Mouse (Mus musculus) neural tube, embryonic 10.5 days (tissue): ENCODE data around the gene Uspl1.

ENCODE experiments used
- DNase-seq: peaks from one replicate; pipeline ENCODE4 v3.0.0-alpha.2; 2017; ENCODE audit warnings: low spot score; ENCODE audit errors: extremely low spot score

Uspl1 gene

GRCm38 (mm10) chr5:149166011-149166410 is 18.1 kb upstream of the Uspl1 start:
- no peak for DNase-seq

DNA sequence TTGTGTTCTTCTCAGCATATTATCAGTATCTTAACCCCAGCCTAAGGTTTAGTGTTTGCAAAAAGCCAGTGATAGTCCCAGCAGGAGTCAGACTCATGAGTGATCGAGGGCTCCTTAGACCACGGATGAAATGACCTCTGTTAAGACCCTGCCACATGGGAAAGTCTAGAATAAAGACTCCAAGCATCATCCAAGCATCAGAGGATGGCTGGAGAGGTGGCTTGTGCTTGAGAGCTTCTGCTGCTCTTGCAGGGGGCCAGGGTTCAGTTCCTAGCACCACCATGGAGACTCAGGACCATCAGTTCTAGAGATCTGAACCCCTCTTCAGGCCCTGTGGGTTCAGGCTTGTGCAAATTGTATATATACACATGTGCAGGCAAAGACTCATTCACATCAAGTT is 16.1 kb upstream of the Uspl1 start:
- no peak for DNase-seq

DNA sequence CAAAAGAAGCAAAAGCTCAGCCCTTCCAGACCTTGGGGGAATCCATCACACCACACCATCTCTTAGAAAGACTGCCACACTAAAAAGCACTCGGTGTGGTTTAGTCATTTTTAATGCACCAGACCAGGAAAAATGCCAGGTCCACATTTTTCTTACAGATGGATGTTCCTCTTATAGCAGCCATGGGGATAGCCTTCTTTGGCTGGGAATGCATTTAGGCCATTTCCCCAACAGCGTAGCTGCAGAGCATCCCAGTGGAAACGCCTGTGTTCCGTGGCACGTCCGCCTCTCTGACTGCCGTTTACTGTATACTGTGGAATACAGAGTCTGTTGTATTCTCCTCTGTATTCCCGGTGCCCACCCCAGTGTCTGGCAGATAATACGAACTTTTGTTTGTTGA is 15.3 kb upstream of the Uspl1 start:
- no peak for DNase-seq

GRCm38 (mm10) chr5:149170841-149171588 is 13.1 kb upstream of the Uspl1 start:
- DNase-seq: no peak

DNA sequence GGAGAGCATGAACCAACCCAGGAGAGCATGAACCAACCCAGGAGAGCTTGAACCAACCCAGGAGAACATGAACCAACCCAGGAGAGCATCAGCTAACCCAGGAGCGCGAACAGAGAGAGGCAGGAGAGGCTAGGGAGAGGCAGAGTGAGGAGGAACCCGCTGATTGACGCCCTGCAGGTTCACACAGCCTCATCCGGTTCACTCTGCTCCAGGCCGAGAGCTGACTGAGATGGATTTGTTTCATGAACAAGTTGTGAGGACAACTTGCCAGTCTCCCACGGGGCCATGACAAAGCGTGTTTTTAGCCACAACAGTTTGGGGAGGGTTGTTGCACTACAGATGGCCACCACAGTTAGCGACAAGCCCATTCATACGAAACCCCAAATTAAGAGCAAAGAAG is 11.9 kb upstream of the Uspl1 start:
- no peak for DNase-seq

DNA sequence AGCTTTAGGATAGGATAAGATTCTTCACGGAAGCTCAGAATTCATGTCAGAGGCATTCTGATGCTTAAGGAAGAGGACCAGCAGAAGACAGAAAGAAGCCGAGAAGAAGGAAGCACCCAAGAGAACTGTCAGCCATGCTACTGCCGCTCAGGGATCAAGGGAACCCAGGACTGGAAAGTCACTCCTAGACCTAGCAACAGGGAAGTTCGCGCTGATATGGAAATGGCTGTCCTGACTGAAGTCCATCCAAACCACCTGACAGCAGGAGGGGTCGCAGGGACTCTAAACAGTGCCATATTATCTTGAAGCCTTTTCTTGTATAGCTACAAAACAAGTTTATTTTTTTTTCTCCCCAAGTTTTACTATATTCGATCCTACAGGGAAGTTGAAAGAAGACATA is 9.6 kb upstream of the Uspl1 start:
- DNase-seq: no peak

DNA sequence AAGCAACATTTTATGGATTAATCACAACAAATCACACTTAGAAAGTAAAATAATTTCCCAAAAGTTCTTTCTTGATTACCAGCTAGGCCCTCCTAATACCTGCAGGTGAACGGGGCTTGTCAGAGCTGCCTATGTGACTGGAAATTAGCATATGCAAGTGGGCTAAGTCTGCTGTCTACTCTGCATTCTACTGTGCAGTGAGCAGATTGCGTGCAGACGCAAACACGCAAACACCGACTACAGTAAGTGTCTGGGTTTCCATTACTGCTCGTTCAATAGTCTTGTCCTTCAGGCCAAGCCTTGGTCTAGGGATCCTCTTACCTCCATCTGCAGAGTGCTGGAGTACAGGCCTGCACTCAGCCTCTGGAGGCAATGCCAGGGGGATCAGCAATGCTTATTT is 8.4 kb upstream of the Uspl1 start:
- no peak for DNase-seq

GRCm38 (mm10) chr5:149178095-149178494 is 6.1 kb upstream of the Uspl1 start:
- DNase-seq: no peak

DNA sequence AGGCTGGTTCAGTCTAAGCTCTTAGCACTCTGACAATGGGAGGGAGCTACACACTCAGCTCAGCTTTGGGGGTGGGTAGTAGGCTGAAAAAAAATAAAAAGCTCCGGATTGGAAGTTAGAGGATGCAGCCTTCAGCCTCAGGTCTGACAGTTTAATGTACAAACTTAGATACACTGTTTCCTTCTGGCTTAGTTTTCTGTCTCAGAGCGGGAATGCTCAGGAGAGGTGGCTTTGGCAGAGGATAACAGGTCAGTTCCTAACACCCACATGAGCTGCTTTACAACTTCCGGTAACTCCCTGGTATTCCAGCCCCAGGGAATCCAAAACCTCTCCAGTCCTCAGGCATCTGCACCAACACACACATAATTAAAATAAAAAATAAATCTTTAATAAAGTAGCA is 4.3 kb upstream of the Uspl1 start:
- DNase-seq: no peak

DNA sequence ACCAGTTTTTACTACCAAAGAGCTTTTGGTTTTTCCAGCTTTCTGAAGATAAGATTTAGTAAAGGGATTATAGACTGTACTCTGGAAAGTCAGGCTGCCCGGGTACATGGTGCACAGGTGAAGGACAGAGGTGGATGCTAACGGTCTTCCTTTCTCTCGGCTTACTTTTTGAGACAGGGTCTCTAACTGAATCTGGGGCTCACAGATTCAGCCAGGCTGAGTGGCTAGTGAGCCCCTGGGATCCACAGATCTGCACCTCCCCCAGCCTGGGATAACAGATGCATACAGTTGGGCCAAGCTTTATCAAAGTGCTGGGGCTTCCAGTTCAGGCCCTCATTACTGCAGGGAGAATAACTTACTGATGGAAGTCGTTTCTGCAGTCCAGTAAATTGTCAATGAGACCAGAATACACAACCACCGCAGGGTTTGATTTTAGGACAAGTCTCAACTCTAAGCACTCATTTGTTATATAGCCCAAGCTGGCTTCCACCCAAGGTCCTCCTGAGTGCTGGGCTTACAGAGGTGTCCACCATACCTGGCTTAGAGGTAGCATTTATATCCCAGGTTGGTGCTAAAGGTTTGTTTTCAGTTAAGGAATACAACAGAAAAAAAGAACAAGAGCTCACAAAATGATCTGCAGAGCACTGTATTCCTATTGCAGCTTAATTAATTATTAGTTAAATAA is 1.8 kb upstream of the Uspl1 start:
- no peak for DNase-seq

GRCm38 (mm10) chr5:149183122-149183521 is 1.0 kb upstream of the Uspl1 start:
- no peak for DNase-seq

DNA sequence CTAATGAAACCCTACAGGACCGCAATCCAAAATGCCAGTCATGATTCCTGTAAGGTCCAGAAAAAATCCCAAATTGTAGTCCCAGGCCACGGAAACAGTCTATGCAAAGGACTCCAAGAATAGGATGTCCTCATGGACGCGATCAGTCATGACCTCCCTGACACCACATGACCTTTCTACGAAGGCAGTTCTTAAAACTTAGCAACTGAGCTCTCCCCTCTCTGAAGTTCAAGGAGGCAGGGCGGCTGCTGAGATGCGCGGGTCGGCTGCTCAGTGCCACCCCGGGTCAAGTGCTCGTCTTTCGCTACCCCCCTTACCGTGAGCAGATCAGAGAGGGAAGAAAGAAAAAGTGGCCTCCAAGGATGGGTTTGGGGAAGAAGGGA is 438 bp upstream of the Uspl1 start:
- no peak for DNase-seq

DNA sequence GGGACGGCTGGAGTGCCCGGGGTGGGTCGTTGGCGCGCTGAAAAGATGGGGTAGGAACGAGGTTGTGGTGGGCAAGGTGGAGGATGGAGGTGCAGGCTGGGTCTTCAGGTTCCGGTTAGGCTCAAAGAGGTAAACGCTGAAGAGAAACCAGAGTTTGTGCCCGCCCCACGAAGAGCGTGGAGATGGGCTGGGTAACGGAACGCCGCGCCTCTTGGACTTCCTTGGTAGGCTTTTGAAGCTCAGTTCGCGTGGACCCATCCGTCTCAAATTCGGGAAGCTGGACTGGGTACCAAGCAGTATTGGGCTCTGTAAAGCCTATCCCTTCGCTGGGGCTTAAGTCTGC is 665 bp downstream of the Uspl1 start:
- no peak for DNase-seq

DNA sequence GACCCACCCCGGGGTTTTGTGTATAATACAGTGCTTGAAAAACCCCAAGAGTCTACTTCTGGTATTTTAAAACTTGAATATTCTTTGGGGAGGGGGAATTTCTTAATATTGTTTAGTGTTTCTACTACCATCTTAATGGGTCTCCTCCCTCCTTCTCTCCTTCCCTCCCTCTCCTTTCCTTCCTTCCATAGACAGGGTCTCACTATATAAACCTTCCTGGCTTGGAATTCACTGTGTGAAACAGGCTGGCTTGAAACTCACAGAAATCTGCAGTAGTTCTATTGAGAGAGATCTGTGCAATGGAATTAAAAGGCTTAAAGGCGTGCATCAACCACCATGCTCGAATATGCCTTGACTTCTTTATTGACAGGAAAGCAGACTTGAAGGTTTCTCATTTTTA is 1.7 kb downstream of the Uspl1 start:
- no peak for DNase-seq

DNA sequence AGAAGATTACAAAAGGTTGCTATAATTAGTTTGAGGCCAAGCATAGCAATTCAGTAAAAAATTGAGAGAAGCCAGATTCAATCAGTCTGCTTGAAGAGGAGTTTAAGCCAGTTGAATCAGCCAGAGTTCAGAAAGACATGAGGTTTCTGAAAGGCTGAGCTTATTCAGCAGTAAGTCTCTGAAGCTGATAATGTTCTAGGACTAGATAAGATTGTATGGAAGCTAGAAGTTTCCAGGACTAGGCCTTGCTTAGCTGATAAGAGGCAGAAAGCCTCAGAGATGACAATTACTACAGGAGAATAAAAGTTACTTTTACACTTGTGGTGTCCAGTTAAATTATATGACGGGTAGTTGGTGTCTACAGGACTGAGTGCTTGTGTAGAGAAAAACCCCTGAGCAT is 6.0 kb downstream of the Uspl1 start:
- DNase-seq: no peak

- no peak for DNase-seq
Measured at GRCm38 (mm10) chr5:149196611-149197010, 12.5 kb downstream of the Uspl1 start.

- DNase-seq: no peak
Measured at GRCm38 (mm10) chr5:149198782-149199181, 14.6 kb downstream of the Uspl1 start.

DNA sequence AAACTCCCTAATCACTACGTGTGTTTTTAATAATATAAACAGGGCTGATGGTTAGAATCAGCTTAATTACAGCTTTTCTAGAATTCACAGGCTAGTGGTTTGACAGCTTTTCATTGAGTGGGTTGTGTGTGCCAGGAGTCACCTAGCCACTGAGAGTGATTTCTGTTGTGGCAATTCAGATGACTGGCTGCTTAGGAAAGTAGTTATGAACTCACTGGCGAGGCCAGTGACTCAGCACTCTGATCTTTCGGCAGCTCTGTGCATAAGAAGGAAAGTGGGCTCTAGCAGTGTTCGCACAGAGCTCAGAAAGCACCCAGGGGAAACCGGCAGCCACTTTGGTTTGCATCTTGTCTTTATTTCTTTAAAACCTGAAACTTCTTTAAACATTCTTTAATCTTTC is 18.8 kb downstream of the Uspl1 start:
- DNase-seq: no peak

GRCm38 (mm10) chr5:149203796-149204375 is 19.7 kb downstream of the Uspl1 start:
- DNase-seq: no peak

DNA sequence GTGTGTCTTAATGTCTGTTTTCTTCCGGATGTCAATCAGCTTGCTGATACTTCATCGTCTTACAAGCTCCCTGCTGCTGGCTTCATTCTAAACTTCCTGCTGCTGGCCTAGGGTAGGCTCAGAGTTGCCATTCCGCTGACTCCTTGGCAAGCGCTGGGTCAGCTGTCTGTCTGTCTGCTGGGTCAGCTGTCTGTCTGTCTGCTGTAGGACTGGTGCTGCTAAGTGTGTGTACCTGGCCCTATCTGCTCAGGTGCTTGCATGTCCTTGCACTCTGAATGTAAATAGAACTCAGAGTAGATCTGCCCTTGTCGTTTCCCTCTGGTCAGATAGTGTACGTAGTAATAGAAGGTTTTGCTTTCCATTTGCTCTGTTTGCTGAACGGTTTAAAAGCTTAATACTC is 20.7 kb downstream of the Uspl1 start:
- DNase-seq: no peak

DNA sequence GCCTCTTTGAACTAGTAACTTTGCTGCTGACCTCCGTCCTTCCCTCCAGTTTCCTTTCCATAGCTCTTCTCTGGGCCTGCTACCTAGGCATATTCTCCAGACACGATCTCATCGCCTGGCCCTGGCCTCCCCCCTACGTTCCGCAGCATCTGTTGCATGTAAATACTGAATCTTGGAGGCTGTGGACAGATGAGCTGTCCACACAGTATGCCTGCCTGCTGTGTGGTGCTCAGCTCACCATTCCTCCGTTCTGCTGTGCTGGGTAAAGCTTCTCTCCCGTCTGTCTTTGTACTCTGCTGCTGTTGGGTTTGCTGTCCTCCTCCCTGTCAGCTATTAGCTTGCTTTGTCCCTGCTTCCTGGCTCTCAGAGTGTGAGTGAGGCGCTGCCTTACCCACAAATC is 21.1 kb downstream of the Uspl1 start:
- DNase-seq: no peak

- DNase-seq: no peak
Measured at GRCm38 (mm10) chr5:149206286-149206685, 22.1 kb downstream of the Uspl1 start.

DNA sequence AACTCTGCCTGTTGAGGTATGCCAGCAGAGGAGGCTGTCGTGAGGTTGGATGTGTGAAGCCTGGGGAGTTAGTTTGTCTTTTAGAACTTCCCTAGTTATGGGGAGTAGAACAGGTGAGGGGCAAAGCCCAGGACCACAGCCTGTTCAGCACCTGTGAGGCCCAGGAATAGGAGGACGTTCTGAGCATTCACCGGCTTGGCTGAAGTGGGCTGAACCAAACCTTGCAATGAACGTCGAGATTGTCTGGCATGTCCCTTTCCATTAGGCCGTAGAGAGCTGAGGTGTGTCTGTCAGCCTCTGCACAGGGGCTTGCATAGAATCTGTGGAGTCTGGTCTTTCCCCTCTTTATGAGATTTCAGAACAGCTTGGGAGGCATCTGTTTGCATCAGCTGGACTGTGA is 23.5 kb downstream of the Uspl1 start:
- DNase-seq: no peak
